Mouse (Mus musculus) gastrocnemius, adult 2 months (tissue): ENCODE measurements at regions not wholly inside any gene's neighbourhood (a gene's known extent, or its start where the extent isn't known, plus 50 kb on each side); places are given as distances from the start of the nearest gene placed in this dataset.
A peak's percentile ranks its signal among the peaks of the same experiment; 100 is the strongest.

Experiments
- DNase-seq: peaks from one replicate; pipeline ENCODE4 v3.0.0; 2022
- H3K27ac ChIP-seq: fragments of 200-600 bp; 2 replicates; pipeline ENCODE4 v1.8.1; 2022; ENCODE audit warnings: mild to moderate bottlenecking
- H3K4me3 ChIP-seq: fragments of 200-600 bp; 2 replicates; pipeline ENCODE4 v1.8.1; 2022; ENCODE audit warnings: mild to moderate bottlenecking, moderate library complexity
- CTCF ChIP-seq: fragments of 200-600 bp; IDR thresholded peaks from 2 replicates; pipeline ENCODE4 v1.8.1; 2022; ENCODE audit warnings: antibody characterized with exemption, mild to moderate bottlenecking, moderate library complexity
- intact Hi-C: fragments of 180-260 bp; cut with DNase I; formaldehyde crosslinking; loops from one replicate; pipeline ENCODE4 v1.15.1; 2025

DNA sequence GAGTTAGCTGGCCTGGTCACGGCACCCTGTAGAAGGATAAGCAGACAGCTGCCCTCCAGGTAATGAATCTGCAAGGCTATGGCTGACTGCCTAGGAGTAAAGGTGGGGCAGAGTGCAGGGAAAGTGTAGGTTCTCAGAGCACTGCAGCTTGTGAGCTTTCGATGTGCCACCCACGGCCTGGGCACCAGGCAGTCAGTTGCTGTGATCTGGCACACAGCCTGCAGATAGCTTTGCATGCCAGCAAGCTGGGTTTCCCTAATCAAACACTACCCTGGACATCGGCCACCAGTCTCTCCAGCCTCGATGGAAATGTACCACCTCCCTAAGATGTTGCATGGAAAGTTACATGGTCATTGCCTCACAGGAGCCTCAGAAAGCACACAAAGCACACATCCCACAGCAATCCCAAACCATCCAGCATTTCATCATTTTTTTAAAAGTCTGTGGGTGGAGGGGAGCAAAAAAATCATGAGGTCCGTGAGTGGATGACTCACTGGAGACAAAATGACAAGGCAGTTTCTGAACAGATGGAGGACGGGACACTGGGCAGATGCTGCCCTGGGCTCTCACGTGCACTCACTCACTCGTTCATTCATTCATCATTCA, 112.7 kb downstream of the Ets2 start:
- DNase-seq, result peak; percentile 26
- TF ChIP-seq CTCF, result no peak
- Histone ChIP-seq H3K4me3 (no peak overlapping the region), H3K27ac (no peak overlapping the region)
- intact Hi-C loops, result no loop called here

DNA sequence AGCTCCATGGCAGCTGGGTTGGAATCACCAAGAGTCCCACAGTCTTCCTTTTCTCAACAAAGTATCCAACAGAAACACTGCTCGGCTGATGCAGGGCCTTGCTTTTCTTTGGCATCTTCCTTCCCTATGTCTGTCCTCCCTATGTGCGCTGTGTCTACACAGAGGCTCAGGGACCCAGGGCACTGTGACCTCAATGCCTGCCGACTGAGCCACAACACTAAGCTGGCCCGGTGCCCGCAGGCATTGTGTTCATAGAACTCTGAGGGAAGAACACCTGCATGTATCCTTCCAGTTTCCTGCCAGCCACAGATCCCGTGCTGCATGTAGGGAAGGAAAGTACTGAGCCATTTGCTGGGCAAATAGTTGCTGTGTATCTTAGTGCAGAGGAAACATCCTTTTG, 109.2 kb downstream of the Ets2 start:
- H3K27ac ChIP-seq, result peak overlapping the region; percentile 46; the same call in 1 of the 2 replicates
- no peak overlapping the region for H3K4me3 ChIP-seq
- peak; percentile 66 for DNase-seq
- intact Hi-C loops, result no loop called here
- TF ChIP-seq CTCF, result no peak

DNA sequence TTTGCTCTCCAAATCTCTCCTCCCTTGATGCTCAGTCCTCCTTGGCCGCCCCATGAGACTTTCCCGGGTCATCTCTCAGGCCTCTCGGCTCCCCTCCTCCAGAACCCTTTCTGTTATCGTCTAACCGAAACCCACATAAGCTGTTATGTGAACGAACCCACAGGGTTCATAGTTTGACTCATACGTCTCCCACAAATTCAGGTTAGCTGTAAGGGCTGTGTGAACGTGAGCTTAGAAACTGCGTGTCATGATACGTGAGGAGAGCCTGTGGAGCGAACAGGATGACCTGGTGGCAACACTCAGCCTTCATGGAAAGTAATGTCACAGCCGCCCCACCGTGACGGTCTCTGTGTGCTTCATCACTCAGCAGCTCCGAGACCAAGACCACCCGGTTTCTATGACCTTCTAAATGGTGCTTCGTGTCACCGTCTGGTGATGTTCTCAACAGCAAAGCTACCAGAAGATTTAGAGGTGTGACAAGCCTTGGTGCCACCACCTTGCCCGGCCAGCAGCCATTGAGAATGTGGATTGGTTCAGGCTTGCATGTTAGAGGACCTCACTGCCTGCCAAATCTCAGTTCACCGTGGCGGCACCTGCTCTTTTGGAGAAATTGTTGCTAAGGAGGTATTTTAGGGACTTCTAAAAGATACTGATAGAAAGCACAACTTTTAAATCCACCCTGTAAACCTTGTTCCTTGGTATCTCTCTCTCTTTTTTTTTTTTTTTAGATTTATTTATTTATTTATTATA, 107.4 kb downstream of the Ets2 start:
- H3K4me3 ChIP-seq, result no peak overlapping the region
- intact Hi-C loops, result no loop called here
- H3K27ac ChIP-seq, result no peak overlapping the region
- no peak for TF ChIP-seq CTCF
- DNase-seq, result no peak

DNA sequence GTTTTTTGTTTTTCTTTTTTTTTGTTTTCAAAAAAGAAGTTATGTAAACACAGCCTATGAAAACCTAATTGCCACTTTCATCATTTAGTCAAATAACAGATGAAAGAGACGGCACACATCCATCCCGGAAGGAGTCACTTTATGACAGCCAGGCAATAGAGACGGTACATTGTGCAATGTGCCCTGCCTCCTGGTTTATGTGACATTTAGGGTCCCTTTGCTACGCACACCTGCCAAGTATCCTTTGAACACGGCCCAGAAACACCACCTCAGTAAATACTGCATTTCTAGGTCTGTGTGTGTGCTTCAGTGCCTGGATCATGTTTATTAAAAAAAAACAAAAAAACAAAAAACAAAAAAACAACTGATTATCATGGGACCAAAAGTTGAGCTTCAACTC, 104.6 kb downstream of the Ets2 start:
- DNase-seq, result no peak
- Histone ChIP-seq H3K4me3 (no peak overlapping the region), H3K27ac (no peak overlapping the region)
- intact Hi-C loops, result no loop called here
- TF ChIP-seq CTCF, result no peak

DNA sequence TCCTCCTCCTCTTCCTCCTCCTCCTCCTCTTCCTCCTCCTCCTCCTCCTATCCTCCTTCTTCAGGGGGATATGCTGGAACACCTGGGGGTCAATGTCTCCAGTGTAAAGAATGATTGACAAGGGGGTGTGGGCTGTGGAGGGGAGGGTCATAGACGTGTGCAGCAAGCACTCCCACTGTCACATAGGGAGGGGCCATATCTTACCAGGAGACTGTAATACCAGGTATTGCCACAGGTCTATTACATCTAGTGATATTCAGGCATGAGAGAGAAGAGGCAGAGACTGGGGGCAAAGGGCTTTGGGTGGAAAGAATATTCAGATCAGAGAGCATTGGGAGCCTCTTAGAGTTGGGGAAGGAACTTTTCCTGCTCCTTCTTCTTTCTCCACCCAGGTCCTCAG, 102.3 kb downstream of the Ets2 start:
- intact Hi-C loops, result no loop called here

DNA sequence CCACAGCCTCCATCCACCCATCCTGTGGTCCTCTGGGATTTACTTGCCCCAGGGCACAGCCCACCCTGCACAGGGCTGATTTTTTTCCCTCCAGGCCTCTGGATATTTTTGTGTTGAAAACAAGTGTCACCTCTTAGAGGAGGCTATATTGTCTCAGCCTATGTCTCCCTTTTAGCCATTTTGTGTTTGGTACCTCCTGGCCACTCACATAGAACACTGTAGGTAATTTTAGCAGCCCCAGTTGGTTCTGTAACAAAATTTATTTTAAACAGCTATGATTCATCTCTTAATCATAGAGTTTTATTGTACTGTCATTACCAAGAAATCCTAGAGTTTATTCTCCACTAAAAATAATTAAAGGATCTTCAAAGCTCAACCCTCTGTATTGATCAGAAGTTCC, 100.8 kb downstream of the Ets2 start:
- no peak overlapping the region for H3K27ac ChIP-seq
- no peak for DNase-seq
- intact Hi-C loops, result no loop called here
- no peak for TF ChIP-seq CTCF
- H3K4me3 ChIP-seq, result no peak overlapping the region

More for the DNA sequence above, 102.3 kb downstream of the Ets2 start:
- DNase-seq, result no peak
- Histone ChIP-seq H3K27ac (no peak overlapping the region), H3K4me3 (no peak overlapping the region)
- no peak for TF ChIP-seq CTCF

DNA sequence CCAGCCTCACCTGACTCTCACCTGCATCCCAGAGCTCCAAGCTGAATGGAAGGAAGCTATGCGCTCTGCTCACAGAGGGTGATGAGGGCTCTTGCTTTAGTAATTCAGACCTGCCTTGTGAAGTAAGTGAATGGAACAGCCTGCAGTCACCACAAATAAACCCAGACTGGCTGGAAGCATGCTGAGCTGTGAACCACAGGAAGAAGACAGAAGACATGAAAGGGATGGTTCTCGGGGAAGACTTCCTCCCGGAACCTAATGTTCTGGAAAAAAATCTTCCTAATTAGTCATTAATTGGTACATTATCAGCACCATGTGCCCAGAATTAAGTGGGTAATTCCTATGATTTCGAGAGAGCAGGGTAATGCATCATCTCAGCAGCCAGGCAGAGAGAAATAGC, 100.3 kb downstream of the Ets2 start:
- Histone ChIP-seq H3K4me3 (no peak overlapping the region), H3K27ac (no peak overlapping the region)
- TF ChIP-seq CTCF, result no peak
- no peak for DNase-seq
- intact Hi-C loops, result no loop called here

DNA sequence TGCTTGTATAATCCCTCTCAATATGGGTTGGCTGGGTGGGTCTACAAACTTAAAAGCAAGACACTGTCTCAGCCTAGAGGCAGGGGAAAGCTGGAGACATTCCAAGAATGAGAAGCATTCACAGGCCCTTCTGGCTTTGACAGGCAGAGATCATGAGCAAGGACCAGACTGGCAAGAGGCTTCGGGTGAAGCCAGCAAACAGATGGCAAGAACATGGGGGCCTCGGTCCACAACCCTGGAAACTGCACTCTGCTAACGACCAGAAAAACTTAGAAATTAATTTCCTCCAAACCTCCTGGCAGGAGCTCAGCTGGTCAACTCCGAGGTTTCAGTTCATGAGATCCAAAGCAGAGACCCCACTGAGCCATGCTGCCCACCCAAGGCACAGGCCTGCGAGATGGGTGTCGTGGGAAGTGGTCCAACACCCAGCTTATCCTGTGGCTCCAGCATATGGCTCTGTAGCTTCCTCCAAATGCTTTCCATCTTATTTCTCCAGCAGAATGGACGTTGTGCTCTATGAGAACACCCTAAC, 99.1 kb downstream of the Ets2 start:
- intact Hi-C loops, result no loop called here
- H3K27ac ChIP-seq, result no peak overlapping the region
- no peak for DNase-seq
- TF ChIP-seq CTCF, result no peak
- H3K4me3 ChIP-seq, result no peak overlapping the region

DNA sequence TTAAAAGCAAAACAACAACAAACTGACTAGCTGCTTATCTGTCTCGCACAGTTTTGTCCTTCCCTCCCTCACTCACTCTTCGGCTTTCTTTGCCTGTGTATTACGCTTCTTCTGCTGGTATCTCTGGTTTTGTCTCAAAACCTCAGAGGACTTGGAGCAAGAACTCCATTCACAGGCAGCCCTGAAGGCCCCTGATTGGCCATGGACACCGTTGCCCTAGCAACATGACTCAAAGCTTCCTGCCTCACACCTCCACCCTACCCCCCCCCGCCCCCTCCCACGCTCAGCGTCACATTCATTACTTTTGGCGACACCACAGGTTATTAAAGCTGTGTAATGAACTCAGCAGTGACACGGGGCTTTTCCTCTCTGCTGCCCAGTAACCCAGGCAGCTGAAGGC, 96.7 kb downstream of the Ets2 start:
- DNase-seq, result no peak
- Histone ChIP-seq H3K27ac (no peak overlapping the region), H3K4me3 (no peak overlapping the region)
- intact Hi-C loops, result no loop called here
- no peak for TF ChIP-seq CTCF

DNA sequence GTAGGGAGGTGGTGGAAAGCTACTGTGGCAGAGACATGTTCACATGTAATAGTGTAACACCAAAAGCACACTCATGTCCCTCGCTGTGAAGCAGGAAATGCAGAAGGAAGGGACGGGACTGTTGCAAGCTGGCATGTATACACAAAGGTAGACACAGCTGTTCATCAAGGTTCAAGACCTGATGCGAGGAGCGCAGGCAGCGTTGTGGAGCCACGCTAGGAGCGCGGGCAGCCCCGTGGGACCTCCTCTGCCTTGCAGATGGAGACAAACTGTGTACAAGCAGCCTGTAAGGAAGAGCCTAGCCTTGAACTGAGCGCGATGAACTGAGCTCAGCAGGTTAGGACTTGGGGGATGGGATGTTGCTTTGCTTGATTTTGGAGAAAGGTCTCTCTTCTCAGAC, 96.2 kb downstream of the Ets2 start:
- TF ChIP-seq CTCF, result no peak
- no peak for DNase-seq
- intact Hi-C loops, result no loop called here

DNA sequence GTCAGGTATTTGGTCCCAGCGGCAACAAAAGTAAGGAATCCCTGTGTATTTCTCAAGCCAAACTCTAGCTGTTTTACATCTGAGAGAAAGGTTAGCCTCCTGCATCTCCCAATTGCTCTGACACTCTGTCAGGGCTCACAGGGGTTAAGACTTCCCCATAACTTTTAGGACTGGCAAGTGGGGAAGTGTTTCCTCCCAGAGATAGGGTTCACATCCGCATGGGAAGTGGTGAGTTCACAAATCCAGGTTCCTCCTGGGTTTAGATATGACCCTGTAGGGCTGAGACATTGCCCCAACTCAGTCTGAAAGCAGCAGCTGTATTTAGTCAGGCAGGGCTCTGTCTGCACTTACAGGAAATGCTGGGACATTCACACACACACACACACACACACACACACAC, 95.3 kb downstream of the Ets2 start:
- no peak overlapping the region for H3K27ac ChIP-seq

More for the DNA sequence above, 96.2 kb downstream of the Ets2 start:
- H3K4me3 ChIP-seq, result no peak overlapping the region
- H3K27ac ChIP-seq, result no peak overlapping the region

DNA sequence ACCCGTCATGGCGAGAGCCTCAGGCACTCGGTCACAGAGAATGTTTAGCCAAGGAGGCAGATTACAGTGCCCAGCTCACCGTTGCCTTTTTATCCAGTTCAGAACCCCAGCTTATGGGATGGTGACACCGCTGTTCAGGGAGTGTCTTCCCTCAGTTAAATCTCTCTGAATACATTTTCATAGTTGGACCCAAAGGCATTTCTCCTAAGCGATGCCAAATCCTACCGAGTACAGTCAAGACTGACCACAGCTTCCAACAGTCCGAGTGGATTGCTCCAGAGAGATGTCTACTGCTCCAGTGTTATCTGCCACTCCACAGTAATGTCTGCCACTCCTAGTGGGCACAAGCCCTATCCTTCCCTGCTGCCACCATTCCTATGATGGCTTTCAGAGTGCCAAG, 93.0 kb downstream of the Ets2 start:
- no peak for TF ChIP-seq CTCF
- H3K27ac ChIP-seq, result no peak overlapping the region
- intact Hi-C loops, result no loop called here
- H3K4me3 ChIP-seq, result no peak overlapping the region
- DNase-seq, result no peak

More for the DNA sequence above, 95.3 kb downstream of the Ets2 start:
- no peak for TF ChIP-seq CTCF
- no peak for DNase-seq
- intact Hi-C loops, result no loop called here
- no peak overlapping the region for H3K4me3 ChIP-seq

DNA sequence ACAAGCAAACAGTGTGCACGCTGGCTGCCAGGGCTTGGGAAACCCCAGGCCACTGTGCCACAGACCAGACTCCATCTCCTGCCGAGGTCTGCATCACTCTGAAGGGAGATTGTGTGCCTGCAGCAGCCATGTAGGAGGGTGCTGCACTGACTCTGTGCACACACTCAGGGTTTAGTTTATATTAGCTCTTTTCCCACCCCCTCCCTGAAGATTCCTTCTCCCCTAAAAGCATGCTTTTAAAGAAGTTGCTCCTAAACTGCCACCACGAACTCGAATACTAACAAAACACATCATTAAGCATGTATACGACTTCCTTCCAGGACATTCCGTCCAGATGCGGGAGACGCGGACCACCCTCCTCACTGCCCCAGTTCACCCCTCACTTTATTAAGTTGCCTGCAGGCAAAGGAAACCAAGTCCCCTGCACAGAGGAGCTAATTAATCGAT, 92.4 kb downstream of the Ets2 start:
- DNase-seq, result no peak
- no peak overlapping the region for H3K27ac ChIP-seq
- no peak for TF ChIP-seq CTCF
- H3K4me3 ChIP-seq, result no peak overlapping the region
- intact Hi-C loops, result no loop called here

DNA sequence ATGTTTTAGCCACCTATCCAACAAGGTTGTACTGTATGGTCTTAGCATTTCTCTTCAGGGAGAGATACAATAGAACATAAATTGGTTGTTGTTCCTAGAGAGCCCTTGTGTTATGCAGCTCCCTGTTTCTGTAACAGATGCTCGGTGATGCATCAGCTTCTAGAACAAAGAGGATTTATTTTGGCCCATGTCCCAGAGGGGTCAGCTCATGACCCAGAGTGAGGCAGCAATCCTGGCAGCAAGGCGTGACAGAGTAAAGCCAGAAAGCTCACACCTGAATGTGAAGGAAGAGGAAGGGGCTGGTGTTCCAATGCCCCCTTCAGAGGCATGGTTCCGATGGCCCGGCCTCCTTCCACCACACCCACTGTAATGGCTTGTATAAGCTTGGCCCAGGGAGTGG, 88.8 kb downstream of the Ets2 start:
- Histone ChIP-seq H3K27ac (no peak overlapping the region), H3K4me3 (no peak overlapping the region)
- intact Hi-C loops, result no loop called here
- no peak for TF ChIP-seq CTCF
- no peak for DNase-seq
